Mouse (Mus musculus) thymus, postnatal 0 days (tissue): ENCODE results near the gene Ms4a10. TPM values are rescaled to one million over a fixed set of nuclear protein-coding genes. Genes with fewer than 3 reads are reported as not detected.
A peak's percentile ranks its signal among the peaks of the same experiment; 100 is the strongest.

Experiments
- DNase-seq: peaks from one replicate; pipeline ENCODE4 v3.0.0-alpha.2; 2015; ENCODE audit warnings: low spot score
- polyA plus RNA-seq: library from polyadenylated mRNA; unstranded; fragments of >200 nt; fragmentation: Nextera tagmentation; extraction: Ambion mirVana; gene quantifications from 2 replicates; pipeline ENCODE4 v1.2.1, GENCODE M21; 2015

Gene Ms4a10
- polyA plus RNA-seq, 1 experiment from 2014 or later = 0.64 TPM

DNA sequence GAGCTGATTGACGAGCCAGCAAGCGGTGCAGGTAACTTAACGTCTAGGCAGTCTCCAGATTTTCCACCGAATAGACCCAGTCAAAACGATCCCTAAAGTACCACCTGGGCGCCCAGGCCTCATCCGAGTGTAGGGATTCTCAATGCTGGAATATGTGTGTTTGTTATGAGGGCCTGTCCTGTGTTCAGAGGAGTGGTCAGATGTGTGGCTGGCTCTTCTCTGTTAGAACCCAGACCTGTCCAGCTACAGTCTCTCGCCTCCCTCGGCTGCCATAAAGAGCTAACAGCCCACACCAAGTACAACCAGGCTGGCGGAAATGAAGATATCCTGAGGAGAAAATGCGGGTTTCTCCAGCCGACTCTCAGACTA, 14.5 kb downstream of the Ms4a10 start:
- no peak for DNase-seq

DNA sequence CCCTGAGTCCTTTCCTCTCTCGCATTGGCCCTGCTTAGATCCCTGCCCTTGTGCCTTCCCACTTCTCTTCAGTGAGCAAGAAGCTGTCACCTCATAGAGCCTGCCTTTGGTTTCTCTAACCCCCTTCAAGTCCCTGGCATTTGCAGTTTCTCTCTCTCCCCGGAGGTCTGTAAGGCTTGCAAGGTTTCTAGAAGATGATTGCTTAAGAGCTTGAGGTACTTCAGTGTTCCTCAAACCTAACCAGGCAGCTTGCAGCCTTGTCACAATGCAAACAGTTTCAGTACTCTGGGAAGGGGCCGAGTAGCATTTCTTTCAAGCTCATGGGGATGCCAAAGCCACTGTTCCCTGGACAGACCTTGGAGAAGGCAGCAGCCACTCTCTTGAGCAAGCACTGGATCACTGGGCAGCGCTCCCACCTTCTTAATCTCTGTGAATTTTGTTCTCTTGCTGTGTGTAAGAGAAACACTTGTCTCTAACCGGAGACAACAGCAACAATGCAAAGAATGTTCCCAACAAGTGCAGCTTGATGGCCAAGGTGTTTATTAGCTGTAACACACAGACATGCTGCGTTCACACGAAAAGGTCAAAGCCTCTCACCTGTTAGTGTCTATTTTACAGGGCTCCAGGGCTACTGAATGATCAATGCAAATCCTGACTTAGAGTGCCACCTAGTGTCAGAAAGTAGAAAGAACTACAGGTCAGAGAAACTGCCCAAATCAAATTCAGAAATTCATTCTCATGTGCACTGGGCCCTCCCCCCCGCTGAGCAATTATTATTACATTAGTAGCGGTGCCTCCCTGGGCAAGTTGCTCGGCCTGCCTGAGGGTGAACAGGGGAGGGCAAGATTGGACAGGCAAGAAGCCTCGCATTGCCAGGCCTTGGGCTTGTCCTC, 15.1 kb downstream of the Ms4a10 start:
- peak; percentile 75 for DNase-seq

DNA sequence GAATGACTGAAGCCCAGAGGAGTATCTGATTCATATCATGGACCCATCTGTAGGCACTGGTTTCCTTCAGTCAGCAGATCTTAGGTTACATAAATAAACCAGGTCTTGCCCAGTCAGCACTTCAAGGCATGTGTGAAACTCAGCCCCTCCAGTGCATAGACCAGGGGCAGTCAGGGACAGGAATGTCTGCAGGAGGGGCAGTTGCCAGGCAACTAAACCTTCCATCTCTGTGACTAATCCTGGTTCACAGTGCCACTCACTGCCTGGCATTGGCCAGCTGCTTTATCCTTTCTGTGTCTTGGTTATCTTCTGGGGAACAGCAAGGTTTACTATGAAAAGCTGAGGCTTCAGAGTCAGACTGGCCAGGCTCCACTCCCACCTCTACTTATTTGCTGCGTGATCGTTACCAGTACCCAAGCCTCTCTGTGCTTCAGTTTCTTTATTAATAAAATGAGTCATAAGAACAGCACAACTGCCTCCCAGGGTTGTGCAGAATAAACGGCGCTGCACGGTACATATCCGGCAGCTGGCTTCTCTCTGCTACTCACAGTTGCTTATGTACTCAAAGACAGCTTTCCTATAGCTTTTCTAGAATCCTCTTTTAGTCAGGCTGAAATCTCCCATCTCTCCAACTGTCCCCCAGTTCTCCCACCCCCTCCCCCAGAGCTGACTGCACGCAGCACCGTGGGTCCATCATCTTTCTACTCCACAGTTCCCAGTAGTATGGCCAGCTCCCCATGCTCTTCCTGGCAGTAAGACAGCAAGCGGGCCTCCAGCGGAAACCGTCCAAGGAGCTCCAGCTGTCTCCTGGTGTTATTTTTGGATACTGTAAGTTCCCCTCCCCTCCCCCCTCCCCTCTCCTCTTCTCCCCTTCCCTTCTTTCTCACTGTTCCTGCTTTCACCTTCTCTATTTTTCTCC, 22.2 kb downstream of the Ms4a10 start:
- DNase-seq = no peak

DNA sequence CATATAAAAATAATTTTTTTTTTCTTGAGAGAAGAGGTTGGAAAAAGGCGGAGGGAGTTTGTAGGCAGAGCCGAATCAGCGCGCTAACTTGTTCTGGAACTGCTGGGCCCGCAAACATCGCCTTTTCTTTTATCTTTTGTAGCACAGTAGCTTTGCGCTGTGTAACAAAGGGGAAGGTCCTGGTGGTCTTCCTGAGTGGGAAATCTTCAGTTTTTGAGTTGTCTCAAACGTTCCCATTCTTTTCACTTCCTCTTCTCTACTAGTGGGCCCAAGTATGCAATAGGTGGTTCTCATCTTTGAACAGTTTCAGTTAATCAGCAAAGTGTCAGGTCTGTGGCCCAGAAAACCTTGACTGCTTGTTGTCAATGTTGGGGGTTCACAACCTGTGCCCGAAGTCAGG, 24.9 kb downstream of the Ms4a10 start:
- no peak for DNase-seq

DNA sequence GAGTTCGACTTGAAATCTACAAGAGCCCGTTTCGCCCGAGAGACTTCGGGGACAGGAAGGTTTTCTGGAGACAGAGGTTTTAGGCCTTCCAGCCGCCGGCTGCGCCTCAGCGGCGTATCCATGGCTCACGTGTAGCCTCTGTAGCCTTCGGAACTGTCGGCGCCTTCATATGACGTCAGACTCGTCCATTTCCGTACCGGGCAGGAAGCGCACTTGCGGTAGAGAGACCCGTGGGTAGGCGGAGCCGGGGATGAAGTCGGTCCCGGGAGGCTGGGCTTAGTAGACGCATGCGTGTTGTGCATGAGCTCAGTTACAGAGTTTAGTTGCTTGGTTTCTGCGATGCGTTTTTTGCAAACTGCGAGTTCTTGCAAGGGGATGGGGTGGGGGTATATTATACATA, 25.4 kb downstream of the Ms4a10 start, which contains the start of gene Ccdc86:
TSS of gene Ccdc86 (minus strand) at position 155 of the 400 bp plus-strand sequence.
- DNase-seq = peak; percentile 99

DNA sequence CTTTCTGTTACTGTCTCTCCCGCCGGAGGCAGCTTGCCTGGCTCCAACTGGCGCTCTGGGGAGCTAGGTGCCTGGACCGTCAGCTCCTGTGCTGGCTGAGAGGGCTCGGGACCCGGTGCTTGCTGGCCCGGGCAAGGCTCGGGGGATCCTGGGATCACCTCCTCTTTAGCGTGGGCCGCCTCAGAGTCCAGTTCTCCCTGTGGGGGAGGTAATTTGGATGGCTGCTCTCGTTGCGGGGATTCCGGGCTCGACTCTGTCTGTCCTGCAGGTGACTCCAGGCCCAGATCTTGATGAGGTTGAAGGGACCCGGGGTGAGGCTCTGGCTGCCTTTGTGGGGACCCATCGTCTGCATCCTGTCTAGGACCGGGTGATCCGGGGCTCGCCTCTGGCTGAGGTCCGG, 26.1 kb downstream of the Ms4a10 start:
- DNase-seq = no peak

DNA sequence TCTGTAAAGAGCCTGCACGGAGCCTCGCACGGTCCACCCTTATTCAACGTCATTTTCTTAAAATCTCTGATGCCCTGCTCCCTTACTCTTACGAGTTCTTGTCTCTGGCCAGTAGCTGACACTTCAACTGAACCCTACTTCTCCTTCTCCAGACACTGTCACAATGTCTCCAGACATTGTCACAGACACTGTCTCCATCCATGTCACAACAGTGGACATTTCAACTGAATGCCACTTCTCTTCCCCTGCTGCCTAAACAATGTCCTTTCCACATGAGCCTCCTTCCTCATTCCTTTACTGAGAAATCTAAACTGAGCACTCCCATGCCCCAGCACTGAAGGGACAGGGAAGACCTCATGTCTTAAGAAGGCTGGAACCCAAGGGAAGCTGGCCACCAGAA, 27.3 kb downstream of the Ms4a10 start:
- no peak for DNase-seq

DNA sequence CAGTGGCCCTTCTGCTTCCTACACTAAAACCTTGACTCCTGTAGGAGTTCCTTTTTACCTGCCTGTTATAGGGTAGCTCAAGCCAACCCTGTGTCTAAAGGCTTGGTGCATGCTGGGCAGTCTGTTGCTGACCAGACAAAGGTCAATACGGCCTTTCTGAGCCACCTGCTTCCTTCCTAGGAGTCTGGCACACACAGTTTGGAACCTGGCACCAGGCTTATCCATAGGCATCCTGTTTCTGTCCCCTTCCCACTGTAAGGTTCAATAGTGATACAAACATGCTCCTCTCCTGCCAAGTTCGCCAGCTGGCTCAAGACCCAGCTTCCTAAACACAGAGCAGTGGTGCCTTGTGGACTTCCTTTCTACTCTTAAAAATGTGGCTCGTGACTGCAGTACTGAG, 28.0 kb downstream of the Ms4a10 start:
- no peak for DNase-seq

DNA sequence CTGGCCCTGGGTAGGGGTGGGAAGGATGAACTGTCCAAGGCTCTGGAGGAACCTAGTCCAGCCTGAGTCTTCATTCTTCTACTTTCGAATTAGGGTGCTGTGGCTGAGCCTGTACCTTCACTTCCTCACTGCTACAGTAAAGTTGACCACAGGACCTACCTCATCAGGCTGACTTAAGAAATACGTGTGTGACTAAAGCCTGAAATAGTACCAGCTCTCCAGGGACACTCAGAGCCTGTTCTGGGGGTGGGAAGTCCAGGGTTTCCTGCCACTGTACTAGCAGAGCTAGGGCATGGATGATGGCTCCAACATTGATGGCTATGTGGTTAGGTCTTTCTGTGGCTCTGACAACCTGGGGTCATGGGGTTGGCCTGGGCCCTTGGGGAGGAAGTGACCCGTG, 30.5 kb downstream of the Ms4a10 start:
- no peak for DNase-seq

DNA sequence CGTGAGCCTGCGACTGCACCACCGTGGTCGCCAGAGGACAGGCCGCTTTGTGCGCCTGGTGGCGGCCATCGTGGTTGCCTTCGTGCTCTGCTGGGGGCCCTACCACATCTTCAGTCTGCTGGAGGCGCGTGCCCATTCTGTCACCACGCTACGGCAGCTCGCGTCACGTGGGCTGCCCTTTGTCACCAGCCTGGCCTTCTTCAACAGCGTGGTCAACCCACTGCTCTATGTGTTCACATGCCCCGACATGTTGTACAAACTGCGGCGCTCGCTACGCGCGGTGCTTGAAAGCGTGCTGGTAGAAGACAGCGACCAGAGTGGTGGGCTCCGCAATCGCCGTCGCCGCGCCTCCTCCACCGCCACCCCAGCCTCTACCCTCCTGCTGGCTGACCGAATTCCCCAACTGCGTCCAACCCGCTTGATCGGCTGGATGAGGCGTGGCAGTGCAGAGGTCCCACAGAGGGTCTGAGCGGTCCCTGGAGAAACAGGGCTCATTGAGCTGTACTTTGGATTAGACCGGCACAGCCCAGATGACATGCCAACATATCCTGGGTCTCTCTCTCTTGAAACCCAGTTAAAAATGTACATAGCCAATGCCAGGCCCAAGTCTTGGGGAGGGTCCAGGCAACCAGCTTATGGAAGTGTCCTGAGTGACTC, 33.5 kb downstream of the Ms4a10 start:
- DNase-seq = no peak

DNA sequence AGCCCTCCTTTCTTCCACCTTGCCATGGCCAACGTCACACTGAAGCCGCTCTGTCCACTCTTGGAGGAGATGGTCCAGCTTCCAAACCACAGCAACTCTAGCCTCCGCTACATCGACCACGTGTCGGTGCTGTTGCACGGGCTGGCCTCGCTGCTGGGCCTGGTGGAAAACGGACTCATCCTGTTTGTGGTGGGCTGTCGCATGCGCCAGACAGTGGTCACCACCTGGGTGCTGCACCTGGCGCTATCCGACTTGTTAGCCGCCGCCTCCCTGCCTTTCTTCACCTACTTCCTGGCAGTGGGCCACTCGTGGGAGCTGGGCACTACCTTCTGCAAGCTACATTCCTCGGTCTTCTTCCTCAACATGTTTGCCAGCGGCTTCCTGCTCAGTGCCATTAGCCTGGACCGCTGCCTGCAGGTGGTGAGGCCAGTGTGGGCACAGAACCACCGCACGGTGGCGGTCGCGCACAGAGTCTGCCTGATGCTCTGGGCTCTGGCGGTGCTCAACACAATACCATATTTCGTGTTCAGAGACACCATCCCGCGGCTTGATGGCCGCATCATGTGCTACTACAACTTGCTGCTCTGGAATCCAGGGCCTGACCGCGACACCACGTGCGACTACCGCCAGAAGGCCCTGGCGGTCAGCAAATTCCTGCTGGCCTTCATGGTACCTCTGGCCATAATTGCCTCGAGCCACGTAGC, 34.2 kb downstream of the Ms4a10 start:
- peak; percentile 73 for DNase-seq

DNA sequence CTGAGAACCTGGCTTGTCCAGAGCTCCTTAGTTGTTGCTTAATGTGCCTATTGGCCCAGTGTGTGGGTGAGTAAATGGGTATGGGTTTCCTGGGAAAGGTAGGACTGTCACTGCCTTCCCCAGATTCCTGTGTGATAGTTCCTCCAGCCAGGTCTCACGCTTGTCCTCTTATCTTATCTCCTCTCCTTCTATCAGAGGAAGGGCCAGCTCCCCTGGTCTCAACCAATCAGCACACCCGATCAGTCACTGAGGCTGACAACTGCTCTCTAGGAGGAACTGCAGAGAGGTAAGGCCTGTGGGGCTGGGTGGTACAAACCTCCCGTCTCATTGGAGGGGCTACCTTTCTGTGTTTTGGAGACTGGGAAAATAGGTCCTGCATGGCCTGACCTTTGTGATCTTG, 35.7 kb downstream of the Ms4a10 start:
- no peak for DNase-seq

DNA sequence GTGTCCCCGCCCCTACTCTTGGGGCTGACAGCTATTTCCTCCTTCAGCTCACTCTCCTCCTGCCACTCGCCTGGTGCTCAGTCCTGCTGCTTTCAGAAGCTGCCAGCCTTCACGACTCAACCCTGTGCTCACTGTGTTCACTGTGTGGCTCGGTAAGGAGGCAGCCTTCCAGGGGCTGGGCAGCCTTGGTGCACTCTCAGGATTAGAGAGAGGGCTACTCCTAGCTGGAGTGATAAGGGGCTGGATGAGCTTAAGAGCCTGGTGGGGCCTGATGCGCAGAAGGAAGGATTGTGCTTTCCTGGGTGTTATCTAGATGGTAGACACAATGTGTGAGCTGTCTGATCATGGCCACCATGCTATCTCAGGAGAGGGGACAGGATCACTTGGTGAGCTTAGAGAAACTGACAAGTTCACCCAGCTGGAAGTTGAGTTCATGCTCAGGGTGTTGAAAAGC, 37.3 kb downstream of the Ms4a10 start, which contains the start of gene Ptgdr2:
TSS of gene Ptgdr2 (plus strand) at position 51 of the 454 bp plus-strand sequence.
- DNase-seq = no peak

DNA sequence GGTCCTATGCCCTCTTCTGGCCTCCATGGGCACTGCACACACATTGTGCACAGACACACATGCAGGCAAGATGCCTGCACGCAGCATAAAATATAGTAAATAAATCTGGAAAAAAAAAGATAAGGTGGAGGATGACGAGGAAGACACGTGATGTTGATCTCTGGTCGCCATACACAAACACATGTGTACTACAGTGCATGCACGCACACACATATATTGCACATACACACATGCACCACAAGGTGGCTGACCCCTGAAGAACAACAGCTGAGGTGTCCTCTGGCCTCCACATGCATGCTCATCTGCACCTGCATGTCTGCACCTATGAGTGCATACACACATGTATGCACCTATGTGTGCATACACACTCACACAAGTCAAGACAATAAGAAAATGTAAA, 38.4 kb downstream of the Ms4a10 start:
- DNase-seq = no peak

DNA sequence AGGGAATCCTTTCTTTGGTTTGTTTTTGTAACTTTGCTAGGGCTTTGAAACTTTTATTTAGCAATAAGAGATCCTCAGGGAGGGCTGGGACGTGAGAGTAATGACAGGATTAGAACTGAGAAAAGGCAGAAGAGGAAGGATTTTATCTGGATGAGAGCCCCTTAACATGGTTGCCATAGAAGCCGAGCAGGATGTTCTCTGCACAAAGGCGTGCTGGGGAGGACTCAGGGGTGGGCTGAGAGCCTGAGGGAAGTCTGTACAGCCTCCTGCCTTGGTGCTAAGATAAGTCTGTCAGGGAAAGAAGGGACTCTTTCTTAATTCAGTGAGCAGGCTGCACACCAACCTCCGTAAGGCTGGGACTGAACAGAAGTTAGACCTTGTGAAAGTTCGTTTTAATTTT, 39.4 kb downstream of the Ms4a10 start:
- no peak for DNase-seq

DNA sequence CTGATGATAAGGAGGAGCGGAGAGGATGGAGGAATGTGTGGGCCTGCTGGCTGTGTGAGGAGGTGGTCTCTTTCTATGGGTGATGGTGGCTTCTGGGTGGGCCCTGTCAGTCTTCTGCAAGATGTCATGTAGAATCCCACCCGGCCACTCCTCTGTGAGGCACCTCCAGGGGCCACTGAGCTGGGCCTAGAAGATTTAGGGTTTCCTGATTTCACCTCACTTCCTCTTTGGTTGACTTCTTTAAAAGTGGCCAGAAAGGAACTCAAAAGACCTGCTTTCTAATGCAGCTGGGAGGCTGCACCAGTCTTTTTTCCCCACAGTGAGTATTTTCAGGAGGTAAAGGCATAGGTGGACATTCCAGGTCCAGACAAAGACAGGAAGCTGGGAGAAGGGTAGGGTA, 43.8 kb downstream of the Ms4a10 start:
- DNase-seq = no peak

DNA sequence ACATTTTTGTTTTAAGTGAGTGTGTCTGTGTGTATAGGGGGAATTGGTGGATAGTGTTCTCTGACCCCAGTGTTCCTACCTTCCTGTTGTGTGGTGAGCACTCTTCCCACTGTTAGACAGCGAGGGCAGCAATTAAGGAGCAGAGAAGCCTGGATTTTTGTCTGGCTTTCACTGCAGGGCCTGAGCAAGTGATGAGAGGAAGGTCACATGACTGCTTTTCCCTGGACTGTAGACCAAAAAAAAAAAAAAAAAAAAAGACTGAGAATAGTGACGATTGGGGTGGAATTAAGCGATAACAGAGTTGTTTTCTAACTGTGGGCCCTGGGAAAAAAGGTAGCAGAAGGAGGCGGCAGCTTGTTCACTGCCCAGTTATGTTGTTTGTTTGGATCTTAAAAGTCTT, 47.8 kb downstream of the Ms4a10 start:
- DNase-seq = no peak

DNA sequence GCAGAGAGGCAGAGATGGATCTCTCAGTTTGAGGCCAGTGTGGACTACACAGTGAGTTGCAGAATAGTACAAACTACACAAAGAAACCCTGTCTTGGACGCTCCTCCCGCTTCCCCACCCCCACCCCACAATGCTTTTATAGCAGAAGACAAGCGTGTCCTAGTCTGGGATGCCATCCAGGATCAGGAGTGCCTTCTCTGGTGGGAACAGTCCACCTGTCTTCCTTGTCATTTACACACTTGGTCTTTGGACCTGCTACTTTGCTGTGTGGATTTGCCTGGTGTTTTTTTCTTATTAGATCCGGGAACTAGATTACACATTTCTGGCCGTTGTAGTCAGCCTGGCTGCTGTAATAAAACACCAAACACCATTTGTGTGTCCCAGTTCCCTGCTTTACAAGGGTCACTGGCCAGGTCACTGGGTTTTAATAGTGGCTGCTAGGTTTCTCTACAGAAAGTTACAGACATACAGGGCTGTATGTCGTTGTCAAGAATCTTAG, 48.3 kb downstream of the Ms4a10 start:
- no peak for DNase-seq

DNA sequence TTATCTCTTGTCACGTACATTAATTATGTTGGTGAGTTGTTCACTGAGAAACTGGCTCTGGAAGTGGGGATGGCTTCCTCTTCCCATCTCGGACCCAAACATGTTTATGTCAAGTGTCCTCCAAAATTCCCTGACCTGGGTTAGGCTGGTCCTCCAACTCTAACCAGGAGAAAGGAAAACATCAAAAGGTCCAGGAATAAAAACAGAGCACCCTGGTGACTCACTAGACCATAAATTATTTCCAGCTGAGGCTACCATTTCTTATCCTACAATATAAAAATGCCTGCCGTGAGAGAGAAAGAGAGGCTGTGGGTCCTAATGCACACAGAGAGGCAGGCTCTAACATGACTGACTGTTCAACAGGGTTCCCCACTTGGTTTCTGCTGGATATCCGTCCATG, 50.2 kb downstream of the Ms4a10 start:
- DNase-seq = no peak

DNA sequence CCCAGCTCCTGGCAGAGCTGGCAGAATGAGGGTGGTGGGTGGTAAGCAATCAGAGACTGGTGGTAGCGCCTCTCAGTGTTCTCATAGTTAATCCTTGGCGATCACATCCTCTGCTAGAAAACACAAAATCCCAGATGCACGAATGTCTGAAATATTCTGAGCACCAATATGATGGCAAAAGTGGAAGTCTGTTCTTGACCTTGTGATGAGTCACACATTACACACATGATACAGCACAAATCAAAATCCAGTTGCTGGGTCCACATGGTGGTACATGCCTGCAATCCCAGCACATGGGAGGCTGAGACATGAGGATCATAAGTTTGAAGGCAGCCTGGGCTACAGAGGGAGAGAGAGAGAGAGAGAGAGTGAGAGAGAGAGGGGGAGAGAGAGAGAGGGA, 53.4 kb downstream of the Ms4a10 start:
- no peak for DNase-seq

DNA sequence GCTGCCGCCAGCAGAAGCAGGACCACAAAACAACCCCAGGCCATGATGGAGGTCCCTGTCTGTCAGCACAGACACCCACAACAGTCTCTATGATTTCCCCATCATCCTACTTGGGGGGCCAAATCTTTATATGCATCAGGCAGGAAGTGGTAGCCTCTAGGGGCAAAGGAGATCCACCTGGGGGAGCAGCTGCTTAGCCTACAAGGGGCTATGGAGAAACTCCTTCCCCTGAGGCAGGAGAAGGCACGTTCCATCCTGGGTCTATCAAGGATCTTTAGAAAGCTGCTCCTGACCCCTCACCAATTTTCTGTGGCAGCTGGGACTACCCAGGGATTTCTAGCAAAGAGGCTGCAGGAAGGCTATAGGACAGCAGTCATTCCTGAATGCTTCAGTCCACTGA, 53.9 kb downstream of the Ms4a10 start, which contains the start of gene Zp1:
TSS of gene Zp1 (minus strand) at position 101 of the 400 bp plus-strand sequence.
- DNase-seq = no peak
